Mouse (Mus musculus) heart, postnatal 25 days (tissue): ENCODE measurements around the gene Ubtf. TPM values are rescaled to one million over a fixed set of nuclear protein-coding genes. Genes with fewer than 3 reads are reported as not detected.

Source experiments
- DNase-seq: peaks from one replicate; pipeline ENCODE4 v3.0.0; 2022; ENCODE audit warnings: low spot score
- intact Hi-C: fragments of 180-260 bp; cut with DNase I; formaldehyde crosslinking; loops from one replicate; pipeline ENCODE4 v1.15.1; 2025
- total RNA-seq, 2 experiments: library from RNA; stranded (reverse); gene quantifications; 2 replicates each; pipeline ENCODE4 v1.2.3; 2021

Gene Ubtf
- total RNA-seq, 2 experiments from 2014 or later, result 56.7 to 57.3 TPM

GRCm38 (mm10) chr11:102279595-102279994, 39.9 kb downstream of the Ubtf start:
- no peak for DNase-seq
- intact Hi-C loops, result no loop called here

- intact Hi-C loops, result no loop called here
- DNase-seq, result no peak
Measured at GRCm38 (mm10) chr11:102277754-102278153, 41.8 kb downstream of the Ubtf start.

- intact Hi-C loops, result no loop called here
- no peak for DNase-seq
Measured at GRCm38 (mm10) chr11:102276411-102276915, 43.1 kb downstream of the Ubtf start.

- DNase-seq, result no peak
- intact Hi-C loops, result loop anchor here (5.0 kb wide), 1 partner anchor 111 kb away; the partner anchor contains the start of gene Tmem101
Measured at GRCm38 (mm10) chr11:102268520-102269244, 50.9 kb downstream of the Ubtf start, which contains the start of gene Asb16. TSS of gene Asb16 (plus strand) at chr11:102268743.

GRCm38 (mm10) chr11:102267480-102267879, 52.1 kb downstream of the Ubtf start:
- intact Hi-C loops, result loop anchor here (1.0 to 5.0 kb wide), 2 partner anchors 110 to 165 kb away; partner anchors contain the start of gene Tmem101
- DNase-seq, result peak; percentile 54

- intact Hi-C loops, result loop anchor here (1.0 to 5.0 kb wide), 2 partner anchors 109 to 164 kb away; partner anchors contain the start of gene Tmem101
- no peak for DNase-seq
Measured at GRCm38 (mm10) chr11:102266631-102267355, 52.7 kb downstream of the Ubtf start.

- DNase-seq, result no peak
- intact Hi-C loops, result loop anchor here (5.0 kb wide), 1 partner anchor 109 kb away; the partner anchor contains the start of gene Tmem101
Measured at GRCm38 (mm10) chr11:102265816-102266215, 53.7 kb downstream of the Ubtf start.

GRCm38 (mm10) chr11:102263211-102263610, 56.3 kb downstream of the Ubtf start:
- intact Hi-C loops, result no loop called here
- no peak for DNase-seq

GRCm38 (mm10) chr11:102258521-102258920, 61.0 kb downstream of the Ubtf start:
- intact Hi-C loops, result no loop called here
- DNase-seq, result no peak

GRCm38 (mm10) chr11:102258095-102258494, 61.4 kb downstream of the Ubtf start:
- intact Hi-C loops, result no loop called here
- DNase-seq, result no peak

- no peak for DNase-seq
Measured at GRCm38 (mm10) chr11:102257514-102257913, 62.0 kb downstream of the Ubtf start.

More at GRCm38 (mm10) chr11:102257514-102257913, 62.0 kb downstream of the Ubtf start:
- intact Hi-C loops, result no loop called here

Other genes starting within 250 kb of the Ubtf start
- 1 to 10 TPM; 2.3 to 2.7 TPM for gene Mpp2, start 231.2 kb downstream of the Ubtf start, total RNA-seq
- gene Ppy, start 218.4 kb downstream of the Ubtf start, total RNA-seq, result not detected
- gene Pyy, start 211.9 kb downstream of the Ubtf start, total RNA-seq, result not detected
- gene Nags, start 174.2 kb downstream of the Ubtf start, total RNA-seq, result not detected
- gene Tmem101, start 163.3 kb downstream of the Ubtf start, total RNA-seq, result 10 to 100 TPM; 14.3 to 17.5 TPM
- gene Lsm12, start 134.4 kb downstream of the Ubtf start, total RNA-seq, result 10 to 100 TPM; 46.6 to 51.5 TPM
- gene G6pc3, start 130.1 kb downstream of the Ubtf start, total RNA-seq, result 10 to 100 TPM; 40.3 to 41.8 TPM
- gene Hdac5, start 89.6 kb downstream of the Ubtf start, total RNA-seq, result 100 to 1,000 TPM; 129 to 136 TPM
- under 1 TPM; 0.10 to 0.39 TPM for gene BC030867, start 70.9 kb downstream of the Ubtf start, total RNA-seq
- under 1 TPM; 0.61 to 0.68 TPM for gene Asb16, start 51.0 kb downstream of the Ubtf start, total RNA-seq
- gene Tmub2, start 34.8 kb downstream of the Ubtf start, total RNA-seq, result 10 to 100 TPM; 20.7 to 23.3 TPM
- 10 to 100 TPM; 21.1 to 21.7 TPM for gene Atxn7l3, start 23.1 kb downstream of the Ubtf start, total RNA-seq
- gene Slc4a1, start 46.5 kb upstream of the Ubtf start, total RNA-seq, result 1 to 10 TPM; 5.3 to 9.5 TPM
- not detected for gene Rundc3a, start 73.7 kb upstream of the Ubtf start, total RNA-seq
- 100 to 1,000 TPM; 163 to 175 TPM for gene Slc25a39, start 88.2 kb upstream of the Ubtf start, total RNA-seq
- 100 to 1,000 TPM; 101 to 104 TPM for gene Grn, start 110.6 kb upstream of the Ubtf start, total RNA-seq
- 1 to 10 TPM; 5.8 to 6.5 TPM for gene Fam171a2, start 127.9 kb upstream of the Ubtf start, total RNA-seq
- gene Itga2b, start 150.4 kb upstream of the Ubtf start, total RNA-seq, result 1 to 10 TPM; 3.5 to 4.5 TPM
- gene Gpatch8, start 236.7 kb upstream of the Ubtf start, total RNA-seq, result 10 to 100 TPM; 19.3 to 23.2 TPM